Mouse (Mus musculus) heart, adult 2 months (tissue): ENCODE measurements around the gene Zfhx2. TPM values are rescaled to one million over a fixed set of nuclear protein-coding genes. Genes with fewer than 3 reads are reported as not detected.

Experiments
- DNase-seq, 2 experiments: peaks; one replicate each; pipeline ENCODE4 v3.0.0; 2021
- H3K27ac ChIP-seq: fragments of 200-600 bp; 2 replicates; pipeline ENCODE4 v1.8.1; 2022
- H3K27me3 ChIP-seq: fragments of 200-500 bp; 2 replicates; pipeline ENCODE4 v1.6.1; 2012; ENCODE audit warnings: mild to moderate bottlenecking, low read length, inconsistent platforms, mixed read lengths; ENCODE audit not compliant: control insufficient read depth, insufficient read depth
- H3K36me3 ChIP-seq: fragments of 200-500 bp; 2 replicates; pipeline ENCODE4 v1.6.1; 2012; ENCODE audit warnings: low read length, inconsistent platforms; ENCODE audit not compliant: control insufficient read depth, insufficient read depth
- H3K4me1 ChIP-seq: fragments of 200-500 bp; 2 replicates; pipeline ENCODE4 v1.6.1; 2011; ENCODE audit warnings: low read length; ENCODE audit not compliant: control insufficient read depth, insufficient read depth
- H3K4me3 ChIP-seq: fragments of 200-600 bp; 2 replicates; pipeline ENCODE4 v1.8.1; 2022
- H3K79me2 ChIP-seq: fragments of 200-500 bp; replicated peaks from 2 replicates; pipeline ENCODE4 v1.6.1; 2012; ENCODE audit warnings: mild to moderate bottlenecking, inconsistent platforms, low read length, moderate library complexity, mixed read lengths; ENCODE audit not compliant: control insufficient read depth, insufficient read depth
- H3K9ac ChIP-seq: fragments of 200-500 bp; 2 replicates; pipeline ENCODE4 v1.6.1; 2012; ENCODE audit warnings: low read depth, mild to moderate bottlenecking, control low read depth, inconsistent platforms, low read length, mixed read lengths
- CTCF ChIP-seq: fragments of 200-600 bp; IDR thresholded peaks from 2 replicates; pipeline ENCODE4 v1.8.1; 2022; ENCODE audit warnings: antibody characterized with exemption, mild to moderate bottlenecking, moderate library complexity
- EP300 ChIP-seq: fragments of 200-500 bp; IDR thresholded peaks from 2 replicates; pipeline ENCODE4 v1.6.1; 2011; ENCODE audit warnings: low read depth, low read length, control low read depth; ENCODE audit not compliant: insufficient read depth
- POLR2A ChIP-seq: fragments of 200-500 bp; IDR thresholded peaks from 2 replicates; pipeline ENCODE4 v1.6.1; 2011; ENCODE audit warnings: mild to moderate bottlenecking, low read depth, low read length, control low read depth; ENCODE audit not compliant: insufficient read depth
- WGBS: fragments of 180-500 bp; shearing (Covaris S2); methylation state at CpG from one replicate; pipeline ENCODE4 v1.1.7; 2018; 5-methylcytosine and 5-hydroxymethylcytosine counted together
- intact Hi-C: fragments of 180-260 bp; cut with DNase I; formaldehyde crosslinking; loops from one replicate; pipeline ENCODE4 v1.15.1; 2025
- long read RNA-seq: library from polyadenylated mRNA; stranded (forward); transcript quantifications from one replicate; pipeline ENCODE4 v2.0.0, GENCODE M21; 2021
- polyA plus RNA-seq: library from polyadenylated mRNA; depleted of rRNA; stranded (reverse); fragments of >200 nt; gene quantifications from 2 replicates; pipeline ENCODE4 v1.2.3, GENCODE M21; 2012; rRNA removed
- total RNA-seq, 2 experiments: library from RNA; stranded (reverse); gene quantifications; 2 replicates each; pipeline ENCODE4 v1.2.3; 2021

The Zfhx2 gene
- total RNA-seq: 1 to 10 TPM; 3.9 to 4.1 TPM
- polyA plus RNA-seq: 1.1 and 1.3 TPM in 2 replicates
- long read RNA-seq, partial matches to known transcripts: 0 of 1 reads
- long read RNA-seq, other reads (novel, unspliced or antisense): 1 of 1 reads

GRCm38 (mm10) chr14:55092011-55092577 lies at the start of gene Zfhx2:
Gene Zfhx2 (minus strand): TSS chr14:55092324.
- TF ChIP-seq EP300: no peak
- TF ChIP-seq POLR2A: peak; percentile 25; the same call in 1 of the 2 replicates
- TF ChIP-seq CTCF: peak; percentile 51
- intact Hi-C loops: no loop called here
- H3K4me1 ChIP-seq: peaks cover 10% of the 10 kb centered on the region
- H3K9ac ChIP-seq: peak within 1 kb of the TSS; percentile 65
- H3K36me3 ChIP-seq: no peaks in the 10 kb centered on the region
- peak; percentile 91 to 93 for DNase-seq
- H3K79me2 ChIP-seq: no peaks in the 10 kb centered on the region
- H3K27me3 ChIP-seq: no peaks in the 10 kb centered on the region
- peak within 1 kb of the TSS; percentile 64 for H3K4me3 ChIP-seq
- H3K27ac ChIP-seq: peak within 1 kb of the TSS; percentile 48
- 2% methylated on average over 34 of the region's 34 CpGs for WGBS

- H3K27ac ChIP-seq: no peak overlapping the region
- H3K4me3 ChIP-seq: no peak overlapping the region
- no peaks in the 10 kb centered on the region for H3K79me2 ChIP-seq
- no peak overlapping the region for H3K9ac ChIP-seq
- DNase-seq: no peak
- H3K36me3 ChIP-seq: no peaks in the 10 kb centered on the region
- WGBS: 55% methylated on average over 7 of the region's 7 CpGs
- no peaks in the 10 kb centered on the region for H3K4me1 ChIP-seq
- no peak for TF ChIP-seq EP300
- TF ChIP-seq POLR2A: no peak
- TF ChIP-seq CTCF: no peak
- intact Hi-C loops: no loop called here
- no peaks in the 10 kb centered on the region; the same call in 1 of the 2 replicates for H3K27me3 ChIP-seq
Measured at GRCm38 (mm10) chr14:55139313-55139712, 47.2 kb upstream of the Zfhx2 start.

DNA sequence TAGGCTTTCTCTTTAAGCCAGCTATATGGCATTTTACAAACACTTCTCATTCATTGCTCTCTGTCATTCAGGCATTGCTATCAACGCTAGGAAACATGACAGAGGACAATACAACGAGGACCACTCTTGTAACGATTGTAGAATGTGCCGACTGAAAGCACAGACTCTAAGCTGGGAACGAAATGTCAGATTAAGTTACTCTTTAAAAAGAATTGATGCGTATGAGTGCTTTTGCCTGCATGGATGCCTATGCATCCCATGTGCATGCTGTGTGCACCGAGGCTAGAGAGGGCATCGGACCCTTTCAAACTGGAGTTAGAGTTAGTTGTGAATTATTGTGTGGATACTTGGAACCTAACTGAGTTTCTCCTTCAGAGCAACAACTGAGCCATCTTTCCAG lies 43.6 kb upstream of the Zfhx2 start:
- no peaks in the 10 kb centered on the region for H3K4me1 ChIP-seq
- H3K27ac ChIP-seq: no peak overlapping the region
- no peak for TF ChIP-seq POLR2A
- TF ChIP-seq CTCF: no peak
- no peak for TF ChIP-seq EP300
- no peak overlapping the region for H3K4me3 ChIP-seq
- no peaks in the 10 kb centered on the region for H3K79me2 ChIP-seq
- WGBS: 61% methylated on average over 8 of the region's 8 CpGs
- H3K36me3 ChIP-seq: no peaks in the 10 kb centered on the region
- no peaks in the 10 kb centered on the region for H3K27me3 ChIP-seq
- no peak for DNase-seq
- intact Hi-C loops: no loop called here
- H3K9ac ChIP-seq: no peak overlapping the region

DNA sequence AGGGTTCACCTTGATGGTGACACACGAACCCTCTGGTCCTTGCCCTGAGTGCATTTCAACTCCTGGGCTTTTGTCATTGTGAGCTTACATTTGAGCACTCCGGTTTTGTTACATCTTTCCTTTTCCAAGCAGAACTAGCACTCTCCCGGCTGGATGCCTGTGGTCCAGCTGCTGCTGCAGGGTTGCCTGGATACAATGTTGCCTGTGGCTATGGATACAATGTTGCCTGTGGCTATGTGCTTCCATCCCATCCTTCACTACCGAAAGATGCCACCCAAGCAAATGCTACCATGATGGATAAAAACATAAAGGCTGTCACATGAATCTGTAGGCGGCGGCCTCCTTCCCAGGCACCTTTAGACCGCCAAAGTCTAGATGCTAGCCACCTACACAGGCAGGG lies 34.4 kb upstream of the Zfhx2 start:
- no peaks in the 10 kb centered on the region for H3K36me3 ChIP-seq
- H3K4me3 ChIP-seq: no peak overlapping the region
- H3K27ac ChIP-seq: no peak overlapping the region
- 87% methylated on average over 7 of the region's 7 CpGs for WGBS
- 0 out of 2 replicates have a peak, but pooled peaks cover 1% of the 10 kb centered on the region for H3K4me1 ChIP-seq
- TF ChIP-seq EP300 (no peak), POLR2A (no peak), CTCF (no peak)
- DNase-seq: no peak
- intact Hi-C loops: no loop called here
- no peaks in the 10 kb centered on the region for H3K79me2 ChIP-seq
- no peak overlapping the region for H3K9ac ChIP-seq
- no peaks in the 10 kb centered on the region for H3K27me3 ChIP-seq

- H3K27me3 ChIP-seq: no peaks in the 10 kb centered on the region
- 0 out of 2 replicates have a peak, but pooled peaks cover 1% of the 10 kb centered on the region for H3K4me1 ChIP-seq
- no peak overlapping the region for H3K9ac ChIP-seq
- H3K79me2 ChIP-seq: no peaks in the 10 kb centered on the region
- no peak for DNase-seq
- WGBS: 48% methylated on average over 5 of the region's 5 CpGs
- intact Hi-C loops: no loop called here
- H3K36me3 ChIP-seq: no peaks in the 10 kb centered on the region
- no peak for TF ChIP-seq CTCF
- no peak for TF ChIP-seq POLR2A
- no peak for TF ChIP-seq EP300
- H3K4me3 ChIP-seq: no peak overlapping the region
- no peak overlapping the region for H3K27ac ChIP-seq
Measured at GRCm38 (mm10) chr14:55125711-55126110, 33.6 kb upstream of the Zfhx2 start.

DNA sequence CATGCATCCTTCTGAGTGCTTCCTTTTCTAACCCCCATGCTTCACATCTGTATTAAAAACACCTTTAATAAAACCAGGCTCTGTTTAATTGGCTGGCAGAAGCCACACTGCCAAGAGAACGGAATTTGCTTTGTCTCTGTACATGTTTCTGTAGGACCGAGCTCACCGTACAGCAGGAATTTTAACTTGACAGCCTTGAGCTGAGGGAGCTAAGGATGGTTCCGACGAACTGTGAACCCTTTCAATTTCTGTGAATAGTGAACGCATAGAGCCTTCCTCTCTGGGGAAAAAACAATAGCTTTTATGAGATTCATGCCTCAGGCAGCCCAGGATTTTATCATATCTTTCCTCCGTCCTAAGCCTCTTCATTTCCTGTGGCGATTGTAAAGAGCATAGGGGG lies 30.2 kb upstream of the Zfhx2 start:
- Histone ChIP-seq H3K27ac (no peak overlapping the region), H3K79me2 (no peaks in the 10 kb centered on the region), H3K4me1 (0 out of 2 replicates have a peak, but pooled peaks cover 1% of the 10 kb centered on the region), H3K36me3 (no peaks in the 10 kb centered on the region), H3K9ac (no peak overlapping the region), H3K27me3 (no peaks in the 10 kb centered on the region), H3K4me3 (no peak overlapping the region)
- intact Hi-C loops: loop anchor here (2.0 kb wide), 2 partner anchors 38 to 316 kb away; no protein-coding TSS in a partner anchor
- TF ChIP-seq CTCF (no peak), EP300 (no peak), POLR2A (no peak)
- 19% methylated on average over 8 of the region's 8 CpGs for WGBS
- DNase-seq: no peak
